Mouse (Mus musculus): Measurements from ENCODE around the gene Nfam1.
"Not testable (repeated sequence)": the region's sequence is repeated elsewhere in the genome, so short reads cannot be mapped to it uniquely, and the experiment has no call there.

Nfam1 gene

GRCm38 (mm10) chr15:83032981-83033541 lies at the start of gene Nfam1:
Gene Nfam1 (minus strand): TSS chr15:83033306.
- no peak for DNase-seq (ENCODE audit: low read depth, low spot score)

GRCm38 (mm10) chr15:83075607-83076525 lies 42.8 kb upstream of the Nfam1 start:
- no peak for DNase-seq (ENCODE audit: low read depth, low spot score)

DNA sequence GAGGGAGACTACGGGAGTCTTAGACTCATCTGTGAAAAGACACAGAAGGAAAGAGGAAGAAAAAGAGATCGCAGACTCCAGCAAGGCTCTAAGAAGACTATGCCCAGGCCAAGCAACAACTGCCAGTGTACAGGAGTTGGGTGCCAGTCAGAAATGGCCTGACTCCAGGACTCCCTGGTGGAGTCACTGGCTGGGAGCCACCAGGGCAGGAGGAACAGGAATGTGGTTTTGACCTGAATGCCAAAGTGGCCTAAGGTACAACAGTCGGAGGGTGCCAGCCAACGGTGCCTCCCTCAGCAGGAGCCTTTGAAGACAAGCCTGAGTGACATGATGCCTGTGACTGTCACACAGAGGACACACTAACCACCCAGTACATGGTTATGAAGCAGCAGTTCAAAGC lies 41.1 kb upstream of the Nfam1 start:
- DNase-seq (ENCODE audit: low read depth, low spot score): no peak

DNA sequence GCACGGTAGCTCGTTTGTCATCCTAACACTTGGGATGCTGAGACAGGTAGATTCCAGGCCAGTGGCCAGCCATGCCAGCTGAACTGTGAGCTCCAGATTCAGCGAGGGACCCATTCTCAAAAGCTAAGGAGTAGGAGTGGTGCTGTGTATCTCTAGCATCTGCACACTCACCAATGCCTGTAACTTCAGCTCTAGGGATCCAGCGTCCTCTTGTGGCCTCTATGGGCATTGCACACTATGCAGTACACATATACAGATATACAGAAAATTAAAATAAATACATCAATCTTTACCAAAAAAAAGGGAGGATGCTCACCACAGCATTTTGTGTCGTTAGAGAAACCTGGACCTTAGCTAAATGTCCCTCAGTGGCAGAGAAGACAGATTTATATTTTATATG lies 38.6 kb upstream of the Nfam1 start:
- no peak for DNase-seq (ENCODE audit: low read depth, low spot score)

- DNase-seq (ENCODE audit: low read depth, low spot score): no peak
These were observed 37.8 kb upstream of the Nfam1 start for GRCm38 (mm10) chr15:83070942-83071341.

DNA sequence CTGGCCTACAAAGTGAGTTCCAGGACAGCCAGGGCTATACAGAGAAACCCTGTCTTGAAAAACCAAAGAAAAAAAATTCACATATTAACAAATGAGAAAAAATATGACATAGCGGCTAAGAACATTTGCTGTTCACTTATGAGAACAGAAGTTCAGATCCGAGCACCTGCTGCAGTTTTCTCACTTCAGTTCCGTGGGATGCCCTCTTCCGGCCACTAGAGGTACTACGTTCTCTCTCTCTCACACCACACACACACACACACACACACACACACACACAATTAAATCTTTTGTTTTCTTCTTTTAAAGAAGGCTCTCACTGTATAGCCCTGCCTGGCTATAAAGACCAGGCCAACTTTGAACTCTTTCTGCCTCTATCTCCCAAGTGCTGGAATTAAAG lies 35.2 kb upstream of the Nfam1 start:
- no peak for DNase-seq (ENCODE audit: low read depth, low spot score)

DNA sequence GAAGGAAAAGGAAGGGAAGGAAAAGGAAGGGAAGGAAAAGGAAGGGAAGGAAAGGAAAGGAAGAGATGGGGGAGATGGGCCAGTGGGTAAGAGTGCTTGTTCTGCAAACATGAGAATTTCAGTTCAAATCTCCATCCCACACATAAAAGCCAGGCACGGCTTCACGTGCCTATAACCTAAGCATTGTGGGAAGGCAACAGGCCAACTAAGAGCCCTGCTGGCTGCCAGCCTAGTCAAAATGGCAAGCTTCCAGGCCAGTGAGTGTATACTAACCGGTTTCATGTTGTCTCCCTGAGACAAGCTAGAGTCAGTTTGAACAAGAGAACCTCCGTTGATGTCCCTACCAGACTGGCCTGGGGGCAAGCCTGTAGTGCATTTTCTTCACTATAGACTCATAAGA lies 32.4 kb upstream of the Nfam1 start:
- DNase-seq (ENCODE audit: low read depth, low spot score): no peak

DNA sequence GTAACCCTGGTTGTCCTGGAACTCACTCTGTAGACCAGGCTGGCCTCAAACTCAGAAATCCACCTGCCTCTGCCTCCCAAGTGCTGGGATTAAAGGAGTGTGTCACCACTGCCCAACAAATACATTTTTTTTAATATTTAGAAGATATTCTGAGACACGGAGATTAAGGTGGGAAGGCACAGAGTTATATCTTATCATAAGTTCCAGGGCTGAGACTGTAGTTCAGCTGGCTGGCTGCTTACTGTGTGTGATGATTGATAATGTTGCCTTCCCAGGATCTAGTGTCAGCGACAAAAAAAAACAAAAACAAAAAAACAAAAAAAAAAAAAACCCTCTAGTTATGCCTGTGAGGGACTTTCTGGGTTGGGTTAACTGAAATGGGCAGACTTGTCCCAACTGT lies 29.5 kb upstream of the Nfam1 start:
- DNase-seq (ENCODE audit: low read depth, low spot score): not testable (repeated sequence)

GRCm38 (mm10) chr15:83061689-83062088 lies 28.6 kb upstream of the Nfam1 start:
- DNase-seq (ENCODE audit: low read depth, low spot score): no peak

- no peak for DNase-seq (ENCODE audit: low read depth, low spot score)
These were observed 26.1 kb upstream of the Nfam1 start for GRCm38 (mm10) chr15:83059233-83059660.

GRCm38 (mm10) chr15:83057533-83057932 lies 24.4 kb upstream of the Nfam1 start:
- DNase-seq (ENCODE audit: low read depth, low spot score): no peak

- no peak for DNase-seq (ENCODE audit: low read depth, low spot score)
These were observed 23.4 kb upstream of the Nfam1 start for GRCm38 (mm10) chr15:83056378-83057083.

- DNase-seq (ENCODE audit: low read depth, low spot score): no peak
These were observed 22.5 kb upstream of the Nfam1 start for GRCm38 (mm10) chr15:83055569-83055968.

GRCm38 (mm10) chr15:83053261-83053660 lies 20.2 kb upstream of the Nfam1 start:
- DNase-seq (ENCODE audit: low read depth, low spot score): no peak

GRCm38 (mm10) chr15:83052341-83053104 lies 19.4 kb upstream of the Nfam1 start:
- DNase-seq (ENCODE audit: low read depth, low spot score): no peak

DNA sequence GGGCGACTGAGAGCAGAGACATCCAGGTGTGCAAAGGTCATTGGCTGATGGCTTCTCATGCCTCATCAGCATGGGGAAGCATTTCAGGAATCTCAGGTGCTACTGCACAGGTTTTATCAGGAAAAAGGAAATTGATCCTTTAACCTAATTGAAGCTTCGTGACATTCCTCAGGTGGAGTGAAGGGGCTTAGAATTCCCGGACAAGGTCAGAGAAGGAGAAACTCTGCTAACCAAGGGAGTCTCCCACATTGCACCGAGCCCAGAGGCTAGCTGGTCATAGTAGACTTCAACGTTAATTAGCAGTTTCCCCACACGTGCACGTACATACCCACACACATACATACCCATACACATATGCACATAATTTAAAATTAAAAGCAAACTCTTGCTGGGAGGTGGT lies 13.6 kb upstream of the Nfam1 start:
- no peak for DNase-seq (ENCODE audit: low read depth, low spot score)

DNA sequence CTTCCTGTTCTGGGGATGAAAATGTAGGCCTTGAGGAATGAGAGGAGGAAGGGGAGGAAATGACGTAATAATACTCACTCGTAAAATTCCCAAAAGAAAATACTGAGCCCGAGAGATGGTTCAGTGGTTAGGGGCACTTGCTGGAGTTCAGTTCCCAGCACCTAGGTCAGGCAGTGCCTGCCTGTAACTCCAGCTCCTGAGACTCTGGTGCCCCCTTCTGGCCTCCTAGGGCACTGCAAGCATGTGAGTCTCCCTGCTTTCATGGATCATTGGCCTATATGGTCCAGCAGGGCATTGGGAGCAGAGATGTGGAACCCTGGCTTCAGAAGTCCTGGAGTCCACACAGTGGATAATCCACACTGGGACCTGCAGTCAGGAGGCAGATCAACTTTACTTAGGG lies 13.2 kb upstream of the Nfam1 start:
- no peak for DNase-seq (ENCODE audit: low read depth, low spot score)

DNA sequence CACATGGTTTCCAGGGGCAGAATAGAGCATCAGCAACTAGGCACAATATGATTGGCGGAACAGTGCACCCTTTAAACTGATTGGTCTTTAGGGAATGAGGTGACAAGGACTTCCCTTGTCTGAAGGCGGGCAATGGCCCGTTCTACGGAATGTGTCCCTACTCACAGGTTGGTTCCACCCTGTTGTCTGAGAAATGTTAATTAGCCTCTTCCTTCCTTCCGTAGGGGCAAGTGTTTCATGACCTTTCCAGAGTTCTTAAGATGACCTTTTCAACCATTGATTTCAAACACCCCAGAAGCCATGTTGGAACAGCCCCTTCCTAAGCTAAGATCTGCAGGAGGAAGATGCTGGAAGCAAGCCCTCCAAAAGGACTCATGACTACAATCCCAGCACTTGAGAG lies 12.5 kb upstream of the Nfam1 start:
- peak; percentile 61 for DNase-seq (ENCODE audit: low read depth, low spot score)

- DNase-seq (ENCODE audit: low read depth, low spot score): no peak
These were observed 10.2 kb upstream of the Nfam1 start for GRCm38 (mm10) chr15:83043362-83043708.

DNA sequence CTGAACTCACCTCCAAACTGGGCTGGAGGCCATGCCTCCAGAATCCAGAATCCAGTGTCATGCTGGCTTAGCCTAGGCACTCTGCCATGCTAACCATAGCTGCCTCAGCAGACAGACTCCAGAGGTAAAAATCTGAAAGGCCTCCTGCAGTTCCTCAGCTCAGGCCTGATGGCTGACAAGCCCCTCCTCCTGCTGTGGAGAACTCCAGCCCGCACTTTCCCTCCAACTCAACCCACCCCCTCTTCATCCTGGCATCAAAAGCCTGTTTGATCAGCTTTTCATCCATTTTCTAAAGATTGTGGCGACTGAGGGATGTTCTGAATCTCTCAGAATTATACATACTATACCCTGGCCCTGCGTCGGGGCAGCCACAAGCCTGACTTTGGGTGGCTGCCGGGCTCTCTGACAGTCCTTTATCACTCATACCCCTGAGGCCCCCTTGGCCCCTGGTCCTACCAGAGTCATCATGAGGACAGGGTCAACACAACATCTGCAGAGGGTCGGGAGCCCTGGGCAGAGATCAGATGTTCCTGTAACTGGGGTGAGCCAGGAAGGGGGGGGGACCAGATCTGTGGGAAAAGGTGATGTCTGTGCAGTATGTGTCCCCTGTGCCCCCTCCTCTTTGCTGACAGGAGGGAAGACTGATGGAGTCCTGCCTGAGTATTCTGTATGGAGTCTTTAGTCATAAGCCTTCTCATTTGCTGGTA lies 9.7 kb upstream of the Nfam1 start:
- DNase-seq (ENCODE audit: low read depth, low spot score): no peak

GRCm38 (mm10) chr15:83040156-83040555 lies 7.0 kb upstream of the Nfam1 start:
- DNase-seq (ENCODE audit: low read depth, low spot score): no peak

Data from WW6 (cell line).